10 mouse cellular contexts compared by ENCODE assay signal in the genomic region with DNA sequence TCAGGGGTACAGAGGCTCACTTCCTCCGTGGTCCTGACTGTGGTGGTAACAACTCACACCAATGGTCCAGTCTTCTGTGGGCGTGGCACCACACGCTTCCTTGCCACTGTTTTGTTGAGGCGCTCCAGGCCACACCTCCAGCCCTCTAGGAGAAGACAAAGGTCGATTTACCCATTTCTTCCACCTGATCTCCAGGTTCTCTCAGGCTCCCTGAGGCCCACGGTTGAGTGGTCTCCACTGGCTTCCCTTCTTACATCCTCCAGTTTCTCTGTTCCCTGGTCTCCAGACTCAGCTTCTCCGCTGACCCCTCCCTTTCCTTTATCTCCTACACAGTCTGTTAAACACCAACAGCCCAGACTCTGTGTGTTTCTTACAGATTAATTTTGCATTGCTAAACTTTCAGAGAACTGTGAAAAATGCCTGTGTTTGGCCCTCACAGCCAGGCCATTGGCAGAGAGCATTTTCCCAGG. TPM values are rescaled to one million over a fixed set of nuclear protein-coding genes. Genes with fewer than 3 reads are reported as not detected.
DNase-seq lines count a peak whose midpoint lies in the region; ATAC-seq lines count a peak whose summit lies in the region.
"Had no signal": no experiment of that assay in that cellular context is flagged by ENCODE, and none has a peak within 500 bp of the region (broad histone marks: within the 10 kb centered on the region; RNA-seq: fewer than 3 reads in every experiment).

No protein-coding gene starts in this region.

- H3K9me3 ChIP-seq in intestine, embryonic 16.5 days (ENCODE audit: control insufficient read depth, low read length) = no peaks in the 10 kb centered on the region
- H3K9me3 ChIP-seq in hindbrain, embryonic 16.5 days (ENCODE audit: control insufficient read depth, low read length) = no peaks in the 10 kb centered on the region
- H3K9me3 ChIP-seq: limb, embryonic 13.5 days had no signal

- peaks cover 3% of the 10 kb centered on the region; the same call in 1 of the 2 replicates for H3K4me1 ChIP-seq in intestine, embryonic 16.5 days (ENCODE audit: control insufficient read depth, insufficient read depth, low read length)
- no peaks in the 10 kb centered on the region for H3K4me1 ChIP-seq in hindbrain, embryonic 16.5 days (ENCODE audit: control insufficient read depth, insufficient read depth, low read depth, low read length)
- H3K4me1 ChIP-seq: limb, embryonic 13.5 days had no signal

- peak; percentile 41 for DNase-seq in 416B (ENCODE audit: low read depth)
- DNase-seq in MEL-GATA-1-ER (ENCODE audit: extremely low read depth, low read depth) = peak; percentile 82
- no peak for DNase-seq in adrenal gland, postnatal 10 days
- DNase-seq in frontal cortex, adult 2 months (ENCODE audit: extremely low spot score in 1 of 2, low spot score in 1 of 2) = no peak
- DNase-seq: cerebellum, adult 11-12 months; heart, postnatal 14 days had no signal

- H3K36me3 ChIP-seq in intestine, embryonic 16.5 days (ENCODE audit: control insufficient read depth, insufficient read depth, low read length) = no peaks in the 10 kb centered on the region
- H3K36me3 ChIP-seq in hindbrain, embryonic 16.5 days (ENCODE audit: control insufficient read depth, insufficient read depth, low read length) = no peaks in the 10 kb centered on the region
- H3K36me3 ChIP-seq: limb, embryonic 13.5 days had no signal

- no peak overlapping the region for H3K9ac ChIP-seq in intestine, embryonic 16.5 days (ENCODE audit: low read depth, low read length)
- no peak overlapping the region for H3K9ac ChIP-seq in hindbrain, embryonic 16.5 days (ENCODE audit: low read depth, low read length)
- H3K9ac ChIP-seq: limb, embryonic 13.5 days had no signal

- H3K4me2 ChIP-seq in intestine, embryonic 16.5 days (ENCODE audit: low read depth, low read length) = no peak overlapping the region
- no peak overlapping the region for H3K4me2 ChIP-seq in hindbrain, embryonic 16.5 days (ENCODE audit: low read length)
- H3K4me2 ChIP-seq: limb, embryonic 13.5 days had no signal

- no peak overlapping the region for H3K4me3 ChIP-seq in intestine, embryonic 16.5 days (ENCODE audit: low read length)
- no peak overlapping the region for H3K4me3 ChIP-seq in hindbrain, embryonic 16.5 days (ENCODE audit: low read length)
- H3K4me3 ChIP-seq: limb, embryonic 13.5 days had no signal

- 51% methylated on average over 7 of the region's 7 CpGs for WGBS in intestine, embryonic 16.5 days
- WGBS in hindbrain, embryonic 16.5 days = 68% methylated on average over 7 of the region's 7 CpGs

- peak; percentile 77 for ATAC-seq in intestine, embryonic 16.5 days
- ATAC-seq in megakaryocyte, adult 5-6 weeks (ENCODE audit: poor library complexity, severe bottlenecking) = peak; percentile 52; the same call in 1 of the 2 replicates
- no peak for ATAC-seq in hindbrain, embryonic 16.5 days

- H3K27ac ChIP-seq in intestine, embryonic 16.5 days (ENCODE audit: low read length) = no peak overlapping the region
- no peak overlapping the region for H3K27ac ChIP-seq in hindbrain, embryonic 16.5 days (ENCODE audit: low read depth, low read length)
- H3K27ac ChIP-seq: limb, embryonic 13.5 days had no signal

- H3K27me3 ChIP-seq in intestine, embryonic 16.5 days (replicated peaks; ENCODE audit: control insufficient read depth, insufficient read depth, low read length) = no peaks in the 10 kb centered on the region
- H3K27me3 ChIP-seq in hindbrain, embryonic 16.5 days (replicated peaks; ENCODE audit: control insufficient read depth, insufficient read depth, low read length) = no peaks in the 10 kb centered on the region
- H3K27me3 ChIP-seq: limb, embryonic 13.5 days had no signal

RNA-seq across cellular contexts. Expression of a gene that starts 18.3 kb away (rescaled TPM):
- polyA plus RNA-seq in intestine, embryonic 16.5 days (2015; fragmentation: Nextera tagmentation; extraction: Ambion mirVana) = 7.0 and 8.6 TPM in 2 replicates
- total RNA-seq in megakaryocyte, adult 5-6 weeks (2015) = 0.18 and 1.6 TPM in 2 replicates
- total RNA-seq in megakaryocyte, adult 5-6 weeks (2017) = 0.26 and 0.49 TPM in 2 replicates
- total RNA-seq in adrenal gland, postnatal 10 days (2021) = 10 to 100 TPM; 22.4 to 25.2 TPM
- 9.7 and 12.9 TPM in 2 replicates for polyA plus RNA-seq in hindbrain, embryonic 16.5 days (2015; fragmentation: Nextera tagmentation; extraction: Ambion mirVana)
- polyA plus RNA-seq in frontal cortex, adult 2 months (2012; rRNA removed) = 20.2 and 21.5 TPM in 2 replicates

Comparison
In these comparisons a context has a peak if more than half of its experiments do, and no peak if none do; other contexts are left out.
1. DNase-seq: peak in 416B (single experiment) and MEL-GATA-1-ER (single experiment); none in adrenal gland, postnatal 10 days (single experiment) and frontal cortex, adult 2 months (0 of 2).